ENCODE assay signal across 8 mouse cellular contexts in the genomic region with DNA sequence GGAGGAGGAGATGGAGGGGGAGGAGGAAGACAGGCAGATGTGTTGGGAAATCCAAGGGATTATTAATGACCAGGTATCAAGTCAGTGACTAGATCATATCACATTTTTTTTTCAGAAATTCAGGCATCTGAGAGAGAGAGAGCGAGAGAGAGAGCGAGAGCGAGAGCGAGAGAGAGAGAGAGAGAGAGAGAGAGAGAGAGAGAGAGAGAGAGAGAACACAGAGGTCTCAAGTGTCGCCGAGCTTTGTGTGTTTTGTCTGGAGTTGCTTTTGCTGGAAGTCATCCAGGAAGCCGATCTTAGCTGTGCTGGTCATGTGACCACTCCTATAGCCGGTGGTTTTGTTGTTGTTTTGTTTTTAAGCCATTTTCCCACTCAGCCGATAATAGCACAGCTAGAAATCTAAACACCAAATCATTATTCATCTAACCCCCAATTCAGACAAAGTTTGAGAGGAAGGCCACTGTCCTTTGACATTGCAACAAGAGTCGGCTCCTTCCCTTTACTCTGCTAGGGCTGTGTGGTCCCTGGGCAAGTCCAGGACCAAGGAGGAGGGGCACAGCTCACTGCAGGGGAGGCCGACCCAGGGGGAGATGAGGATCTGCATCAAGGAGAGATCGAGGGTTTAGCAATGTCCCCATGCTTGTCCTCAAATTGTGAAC.
A peak's percentile ranks its signal among the peaks of the same experiment; 100 is the strongest.
DNase-seq lines count a peak whose midpoint lies in the region; ATAC-seq and TF ChIP-seq lines count a peak whose summit lies in the region.

No protein-coding gene starts in this region.

- WGBS in forebrain, postnatal 0 days: under 1% methylated on average over 8 of the region's 12 CpGs
- WGBS in limb, embryonic 12.5 days: 27% methylated on average over 12 of the region's 12 CpGs
- WGBS in neural tube, embryonic 12.5 days: 27% methylated on average over 12 of the region's 12 CpGs

- peaks cover 53% of the 10 kb centered on the region for H3K4me1 ChIP-seq in forebrain, postnatal 0 days (ENCODE audit: insufficient read depth)
- peaks cover 66% of the 10 kb centered on the region for H3K4me1 ChIP-seq in limb, embryonic 12.5 days (replicated peaks)
- peaks cover 64% of the 10 kb centered on the region for H3K4me1 ChIP-seq in neural tube, embryonic 12.5 days

- H3K4me2 ChIP-seq in forebrain, postnatal 0 days (ENCODE audit: low read depth): peak overlapping the region; percentile 14; the same call in 1 of the 2 replicates
- peak overlapping the region; percentile 37 for H3K4me2 ChIP-seq in limb, embryonic 12.5 days
- peak overlapping the region; percentile 44 for H3K4me2 ChIP-seq in neural tube, embryonic 12.5 days (replicated peaks)

- ATAC-seq in forebrain, postnatal 0 days: 0 out of 2 replicates have a peak, but pooled peaks have one; percentile 16
- ATAC-seq in limb, embryonic 12.5 days (ENCODE audit: insufficient number of reproducible peaks, insufficient read depth, low FRiP score, low TSS enrichment, low read depth): no peak
- peak; percentile 57; the same call in 1 of the 2 replicates for ATAC-seq in neural tube, embryonic 12.5 days (ENCODE audit: low FRiP score, low read depth)

- no peak overlapping the region for H3K4me3 ChIP-seq in forebrain, postnatal 0 days (ENCODE audit: low read depth, low read length)
- H3K4me3 ChIP-seq in limb, embryonic 12.5 days (replicated peaks): no peak overlapping the region
- H3K4me3 ChIP-seq in neural tube, embryonic 12.5 days: no peak overlapping the region

- no peaks in the 10 kb centered on the region for H3K9me3 ChIP-seq in forebrain, postnatal 0 days (ENCODE audit: low read length)
- H3K9me3 ChIP-seq in limb, embryonic 12.5 days: no peaks in the 10 kb centered on the region
- H3K9me3 ChIP-seq in neural tube, embryonic 12.5 days: no peaks in the 10 kb centered on the region

- peak overlapping the region; percentile 79 for H3K27ac ChIP-seq in forebrain, postnatal 0 days (ENCODE audit: low read depth, low read length)
- H3K27ac ChIP-seq in limb, embryonic 12.5 days: peak overlapping the region; percentile 99
- peak overlapping the region; percentile 80 for H3K27ac ChIP-seq in neural tube, embryonic 12.5 days

- DNase-seq in adrenal gland, postnatal 14 days: peak; percentile 34
- DNase-seq in adrenal gland, postnatal 4 days (ENCODE audit: low spot score in 2 of 2): no peak
- DNase-seq in 416B (ENCODE audit: low read depth): peak; percentile 90
- peak; percentile 54 for DNase-seq in forebrain, postnatal 0 days
- DNase-seq in right cerebral cortex, postnatal 10 days (ENCODE audit: low spot score in 2 of 2): no peak
- no peak for DNase-seq in adrenal gland, adult 8-10 months

- no peaks in the 10 kb centered on the region for H3K27me3 ChIP-seq in forebrain, postnatal 0 days (ENCODE audit: insufficient read depth, low read length)
- no peaks in the 10 kb centered on the region for H3K27me3 ChIP-seq in limb, embryonic 12.5 days
- no peaks in the 10 kb centered on the region for H3K27me3 ChIP-seq in neural tube, embryonic 12.5 days (replicated peaks)

- peak overlapping the region; percentile 25; the same call in 1 of the 2 replicates for H3K9ac ChIP-seq in forebrain, postnatal 0 days
- 0 out of 2 replicates have a peak overlapping the region, but pooled peaks have one; percentile 35 for H3K9ac ChIP-seq in limb, embryonic 12.5 days (replicated peaks)
- peak overlapping the region; percentile 40; the same call in 1 of the 2 replicates for H3K9ac ChIP-seq in neural tube, embryonic 12.5 days

- no peak for TF ChIP-seq CTCF in forebrain, postnatal 0 days (IDR thresholded peaks at IDR 0.05; ENCODE audit: low read depth)

- no peaks in the 10 kb centered on the region for H3K36me3 ChIP-seq in forebrain, postnatal 0 days (ENCODE audit: insufficient read depth)
- no peaks in the 10 kb centered on the region for H3K36me3 ChIP-seq in limb, embryonic 12.5 days
- no peaks in the 10 kb centered on the region for H3K36me3 ChIP-seq in neural tube, embryonic 12.5 days

Comparison
In these comparisons a context has a peak if more than half of its experiments do, and no peak if none do; other contexts are left out.
1. DNase-seq: peak in adrenal gland, postnatal 14 days (single experiment), 416B (single experiment) and forebrain, postnatal 0 days (single experiment); none in adrenal gland, postnatal 4 days (0 of 2), right cerebral cortex, postnatal 10 days (0 of 2) and adrenal gland, adult 8-10 months (single experiment).
2. Peak in every context shown above with its lines, with median percentiles within 50 percentile points of each other: H3K27ac ChIP-seq, H3K4me2 ChIP-seq and H3K9ac ChIP-seq.